Mouse (Mus musculus) erythroblast, embryonic 14.5 days (primary cell): ENCODE measurements around the gene Tsc2. TPM values are rescaled to one million over a fixed set of nuclear protein-coding genes. Genes with fewer than 3 reads are reported as not detected.

ENCODE experiments used
- H3K27me3 ChIP-seq: 2 replicates; pipeline ENCODE4 v1.6.1; 2012; ENCODE audit warnings: inconsistent platforms; ENCODE audit not compliant: control insufficient read depth
- H3K36me3 ChIP-seq: 2 replicates; pipeline ENCODE4 v1.6.1; 2012; ENCODE audit warnings: mild to moderate bottlenecking, inconsistent platforms; ENCODE audit not compliant: control insufficient read depth
- H3K4me1 ChIP-seq: 2 replicates; pipeline ENCODE4 v1.6.1; 2012; ENCODE audit warnings: inconsistent platforms; ENCODE audit not compliant: control insufficient read depth
- H3K4me3 ChIP-seq: replicated peaks from 2 replicates; pipeline ENCODE3; 2012; ENCODE audit warnings: moderate library complexity, mild to moderate bottlenecking, inconsistent platforms
- H3K9me3 ChIP-seq: 2 replicates; pipeline ENCODE4 v1.6.1; 2012; ENCODE audit warnings: low read length, inconsistent platforms, mixed read lengths; ENCODE audit not compliant: control insufficient read depth
- GATA1 ChIP-seq: IDR thresholded peaks from 2 replicates; pipeline ENCODE4 v1.6.1; 2012; ENCODE audit warnings: low read length, inconsistent platforms, mixed read lengths
- TAL1 ChIP-seq: IDR thresholded peaks from 3 replicates; pipeline ENCODE4 v1.6.1; 2012; ENCODE audit warnings: low read length, inconsistent platforms, mixed read lengths
- polyA plus RNA-seq: library from polyadenylated mRNA; stranded (reverse); fragments of >175 nt; gene quantifications from 2 replicates; pipeline ENCODE4 v1.2.3, GENCODE M21; 2012

Tsc2 gene
- polyA plus RNA-seq, 1 experiment: 4.0 TPM

DNA sequence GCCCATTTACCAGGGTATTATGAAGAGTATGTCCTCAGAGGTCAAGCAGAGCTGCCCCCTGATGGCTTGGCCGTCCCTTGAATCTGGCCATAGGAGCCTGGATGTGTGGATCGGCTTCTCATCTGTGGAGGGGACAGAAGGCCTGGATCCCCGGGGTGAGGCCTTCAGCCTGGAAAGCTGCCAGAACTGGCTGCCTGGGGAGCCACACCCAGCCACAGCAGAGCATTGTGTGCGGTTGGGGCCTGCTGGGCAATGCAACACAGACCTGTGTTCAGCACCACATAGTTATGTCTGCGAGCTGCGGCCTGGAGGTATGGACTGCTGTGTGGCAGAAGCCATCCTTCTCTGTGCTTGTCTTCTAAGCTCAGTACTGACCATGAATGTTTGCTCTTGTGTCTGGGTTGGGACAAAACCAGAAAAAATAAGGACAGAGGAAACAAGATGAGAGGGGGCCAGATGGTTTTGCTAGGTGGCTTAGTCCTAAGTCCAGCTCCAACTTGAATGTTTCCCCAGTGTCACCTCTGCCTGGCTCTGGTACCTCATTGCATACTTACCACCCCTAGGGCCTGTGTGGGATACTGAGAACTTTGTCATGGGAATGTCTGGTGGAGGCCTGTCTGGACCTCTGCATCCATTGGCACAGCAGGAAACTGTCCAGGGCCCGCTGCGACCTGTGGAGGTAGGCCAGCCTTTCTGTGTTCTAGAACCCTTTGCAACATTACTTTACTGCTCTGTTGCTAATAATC lies 65.2 kb downstream of the Tsc2 start:
- Histone ChIP-seq H3K36me3 (peaks cover 49% of the 10 kb centered on the region), H3K4me1 (peaks cover 18% of the 10 kb centered on the region), H3K4me3 (no peak overlapping the region), H3K9me3 (no peaks in the 10 kb centered on the region), H3K27me3 (no peaks in the 10 kb centered on the region)
- TF ChIP-seq GATA1 (no peak), TAL1 (no peak)

DNA sequence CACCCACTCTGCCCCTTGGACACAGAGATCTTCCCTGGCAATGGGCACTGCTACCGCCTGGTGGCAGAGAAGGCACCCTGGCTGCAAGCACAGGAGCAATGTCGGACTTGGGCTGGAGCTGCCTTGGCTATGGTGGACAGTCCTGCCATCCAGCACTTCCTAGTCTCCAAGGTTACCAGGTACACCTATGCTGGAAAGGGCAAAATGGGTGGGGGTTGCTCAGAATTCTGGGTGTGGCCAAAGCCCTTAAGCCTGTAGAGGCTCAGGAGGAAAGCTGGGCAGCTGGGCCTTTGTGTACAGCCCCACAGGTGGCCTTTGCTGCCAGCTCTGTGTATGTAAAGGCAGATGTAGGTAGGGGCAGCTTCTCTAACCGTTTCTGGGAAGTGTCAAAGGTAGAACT lies 66.6 kb downstream of the Tsc2 start:
- no peaks in the 10 kb centered on the region for H3K27me3 ChIP-seq
- peaks cover 40% of the 10 kb centered on the region for H3K36me3 ChIP-seq
- TF ChIP-seq TAL1 (no peak), GATA1 (no peak)
- no peaks in the 10 kb centered on the region for H3K9me3 ChIP-seq
- H3K4me3 ChIP-seq: no peak overlapping the region
- H3K4me1 ChIP-seq: peaks cover 18% of the 10 kb centered on the region

DNA sequence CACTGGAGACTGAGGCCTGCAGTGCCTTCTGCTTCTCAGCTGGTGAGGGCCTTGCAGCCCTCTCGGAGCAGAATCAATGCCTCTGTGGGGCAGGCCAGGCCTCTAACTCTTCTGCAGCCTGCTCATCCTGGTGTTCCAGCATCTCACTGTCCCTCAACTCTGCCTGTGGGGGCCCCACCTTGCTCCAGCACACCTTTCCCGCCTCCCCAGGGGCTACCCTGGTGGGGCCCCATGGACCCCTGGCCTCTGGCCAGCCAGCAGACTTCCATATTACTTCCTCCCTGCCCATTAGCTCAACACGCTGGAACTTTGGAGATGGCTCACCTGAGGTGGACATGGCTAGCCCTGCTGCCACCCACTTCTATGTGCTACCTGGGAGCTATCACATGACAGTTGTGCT lies 67.3 kb downstream of the Tsc2 start:
- peaks cover 40% of the 10 kb centered on the region for H3K36me3 ChIP-seq
- no peaks in the 10 kb centered on the region for H3K9me3 ChIP-seq
- TF ChIP-seq GATA1 (no peak), TAL1 (no peak)
- peaks cover 18% of the 10 kb centered on the region for H3K4me1 ChIP-seq
- no peak overlapping the region for H3K4me3 ChIP-seq
- no peaks in the 10 kb centered on the region for H3K27me3 ChIP-seq

- no peaks in the 10 kb centered on the region for H3K27me3 ChIP-seq
- TF ChIP-seq TAL1 (no peak), GATA1 (no peak)
- H3K4me1 ChIP-seq: peaks cover 18% of the 10 kb centered on the region
- H3K36me3 ChIP-seq: peaks cover 34% of the 10 kb centered on the region
- no peak overlapping the region for H3K4me3 ChIP-seq
- no peaks in the 10 kb centered on the region for H3K9me3 ChIP-seq
These were observed 68.0 kb downstream of the Tsc2 start for GRCm38 (mm10) chr17:24564422-24564821.

DNA sequence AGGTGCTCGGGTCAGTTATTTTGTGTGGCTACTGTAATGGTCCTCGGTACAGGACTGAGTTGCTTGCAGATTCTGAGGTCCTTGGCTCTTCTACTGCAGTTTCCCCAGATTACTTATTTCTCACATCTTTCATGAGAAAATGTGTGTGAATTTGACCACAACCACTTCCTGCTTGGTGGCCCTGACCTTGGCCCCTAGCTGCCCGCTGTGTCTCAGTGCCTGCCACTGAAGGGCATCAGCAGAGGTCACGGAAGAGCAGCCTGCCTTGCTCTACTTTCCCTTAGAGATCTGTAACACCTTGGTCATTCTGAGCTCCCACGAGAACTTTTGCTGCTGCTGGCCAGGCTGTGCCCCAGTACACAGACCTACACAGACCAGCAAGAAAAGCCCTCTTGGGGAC lies 68.8 kb downstream of the Tsc2 start:
- Histone ChIP-seq H3K27me3 (no peaks in the 10 kb centered on the region), H3K4me3 (no peak overlapping the region), H3K36me3 (peaks cover 26% of the 10 kb centered on the region), H3K4me1 (peaks cover 18% of the 10 kb centered on the region), H3K9me3 (no peaks in the 10 kb centered on the region)
- TF ChIP-seq GATA1 (no peak), TAL1 (no peak)

GRCm38 (mm10) chr17:24561592-24561991 lies 70.8 kb downstream of the Tsc2 start:
- Histone ChIP-seq H3K4me1 (peaks cover 9% of the 10 kb centered on the region), H3K36me3 (peaks cover 17% of the 10 kb centered on the region), H3K4me3 (no peak overlapping the region), H3K9me3 (no peaks in the 10 kb centered on the region), H3K27me3 (no peaks in the 10 kb centered on the region)
- TF ChIP-seq GATA1: no peak
- no peak for TF ChIP-seq TAL1

GRCm38 (mm10) chr17:24560301-24561028 lies 72.0 kb downstream of the Tsc2 start:
- no peak overlapping the region for H3K4me3 ChIP-seq
- H3K36me3 ChIP-seq: peaks cover 9% of the 10 kb centered on the region
- no peaks in the 10 kb centered on the region for H3K9me3 ChIP-seq
- no peaks in the 10 kb centered on the region; the same call in 1 of the 2 replicates for H3K4me1 ChIP-seq
- TF ChIP-seq TAL1 (no peak), GATA1 (no peak)
- no peaks in the 10 kb centered on the region for H3K27me3 ChIP-seq

DNA sequence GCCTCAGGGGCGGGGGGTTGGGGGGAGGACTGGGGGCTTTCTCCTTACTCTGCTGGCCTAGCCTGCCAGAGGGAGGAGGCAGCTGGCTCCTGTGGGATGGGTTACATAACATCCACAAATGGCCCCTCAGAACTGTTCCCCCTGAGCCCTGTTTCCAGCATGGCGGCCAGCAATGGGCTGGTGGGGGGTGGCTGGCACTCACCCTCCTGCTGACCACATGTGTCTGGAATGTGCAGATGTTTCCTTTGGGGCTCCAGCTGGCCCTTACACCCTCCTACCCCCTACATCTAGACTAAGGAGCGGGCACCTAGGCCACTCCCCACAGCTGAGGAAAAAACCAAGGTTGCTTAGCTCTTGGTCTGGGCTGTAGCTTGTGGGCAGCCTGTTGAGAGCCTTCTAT lies 73.3 kb downstream of the Tsc2 start:
- Histone ChIP-seq H3K27me3 (no peaks in the 10 kb centered on the region), H3K9me3 (no peaks in the 10 kb centered on the region), H3K4me1 (no peaks in the 10 kb centered on the region; the same call in none of the 2 replicates), H3K4me3 (no peak overlapping the region), H3K36me3 (no peaks in the 10 kb centered on the region)
- no peak for TF ChIP-seq GATA1
- TF ChIP-seq TAL1: no peak

DNA sequence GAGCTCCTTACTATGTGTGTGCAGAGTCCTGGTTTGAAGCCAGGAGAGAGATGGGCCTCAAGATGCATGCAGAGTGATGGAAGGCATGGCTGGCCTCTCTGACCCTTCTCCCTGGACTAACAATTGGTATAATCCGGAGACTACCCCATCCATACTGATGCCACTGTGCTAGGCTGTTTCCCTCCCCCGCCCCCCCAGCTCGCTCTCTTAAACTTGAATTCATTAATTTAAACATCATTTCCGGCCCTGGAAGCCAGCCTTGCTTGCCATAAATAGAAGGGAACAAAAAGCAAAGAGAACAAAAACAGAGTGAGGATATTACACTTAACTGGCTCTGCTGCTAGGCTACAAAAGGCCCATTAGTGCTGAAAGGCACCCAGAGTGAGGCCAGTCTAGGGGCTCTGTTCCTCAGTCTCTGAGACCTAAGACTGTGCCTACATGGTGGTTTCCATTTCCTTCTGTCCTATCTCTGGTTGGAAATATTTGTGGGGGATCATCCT lies 73.8 kb downstream of the Tsc2 start:
- Histone ChIP-seq H3K27me3 (no peaks in the 10 kb centered on the region), H3K9me3 (no peaks in the 10 kb centered on the region), H3K36me3 (no peaks in the 10 kb centered on the region), H3K4me3 (no peak overlapping the region), H3K4me1 (no peaks in the 10 kb centered on the region; the same call in none of the 2 replicates)
- TF ChIP-seq GATA1 (no peak), TAL1 (no peak)
